Mouse (Mus musculus) thymus, adult 2 months (tissue): Measurements from ENCODE around the gene Cdh13. TPM values are rescaled to one million over a fixed set of nuclear protein-coding genes. Genes with fewer than 3 reads are reported as not detected.
A peak's percentile ranks its signal among the peaks of the same experiment; 100 is the strongest.

Source experiments
- DNase-seq: peaks from one replicate; pipeline ENCODE4 v3.0.0; 2021
- H3K27ac ChIP-seq: fragments of 200-500 bp; 2 replicates; pipeline ENCODE4 v1.5.1; 2012; ENCODE audit warnings: low read length, control low read depth; ENCODE audit not compliant: control insufficient read depth, insufficient read depth
- H3K27me3 ChIP-seq: fragments of 200-500 bp; 2 replicates; pipeline ENCODE4 v1.6.1; 2012; ENCODE audit warnings: mild to moderate bottlenecking, low read length, moderate library complexity, mixed read lengths; ENCODE audit not compliant: control insufficient read depth, insufficient read depth
- H3K36me3 ChIP-seq: fragments of 200-500 bp; 2 replicates; pipeline ENCODE4 v1.6.1; 2012; ENCODE audit warnings: mild to moderate bottlenecking, low read length, moderate library complexity; ENCODE audit not compliant: control insufficient read depth, insufficient read depth
- H3K4me1 ChIP-seq: fragments of 200-500 bp; replicated peaks from 2 replicates; pipeline ENCODE4 v1.6.1; 2012; ENCODE audit warnings: low read length; ENCODE audit not compliant: control insufficient read depth, insufficient read depth
- H3K4me3 ChIP-seq: fragments of 200-500 bp; 2 replicates; pipeline ENCODE4 v1.5.1; 2012; ENCODE audit warnings: mild to moderate bottlenecking, low read length, control low read depth, moderate library complexity; ENCODE audit not compliant: control insufficient read depth, insufficient read depth
- CTCF ChIP-seq: fragments of 200-500 bp; IDR thresholded peaks from 2 replicates; pipeline ENCODE4 v1.5.1; 2012; ENCODE audit warnings: mild to moderate bottlenecking, control low read depth, low read length, moderate library complexity, borderline replicate concordance; ENCODE audit not compliant: control insufficient read depth, poor library complexity, insufficient read depth; ENCODE audit errors: extremely low read depth
- POLR2A ChIP-seq: fragments of 200-500 bp; IDR thresholded peaks from 2 replicates; pipeline ENCODE4 v1.6.1; 2012; ENCODE audit warnings: mild to moderate bottlenecking, low read length, control low read depth, moderate library complexity; ENCODE audit not compliant: control insufficient read depth, poor library complexity, insufficient read depth; ENCODE audit errors: extremely low read depth
- WGBS: fragments of 180-500 bp; shearing (Covaris S2); methylation state at CpG from one replicate; pipeline ENCODE4 v1.1.7; 2018; 5-methylcytosine and 5-hydroxymethylcytosine counted together
- polyA plus RNA-seq: library from polyadenylated mRNA; depleted of rRNA; stranded (reverse); fragments of >200 nt; gene quantifications from 2 replicates; pipeline ENCODE4 v1.2.3, GENCODE M21; 2012

The Cdh13 gene
- polyA plus RNA-seq, 1 experiment: 12.5 TPM

- DNase-seq: no peak
- 91% methylated on average over 5 of the region's 5 CpGs for WGBS
- H3K36me3 ChIP-seq: no peaks in the 10 kb centered on the region
- H3K4me1 ChIP-seq: no peaks in the 10 kb centered on the region
- H3K27me3 ChIP-seq: no peaks in the 10 kb centered on the region
- H3K27ac ChIP-seq: no peak overlapping the region
- no peak overlapping the region for H3K4me3 ChIP-seq
- TF ChIP-seq CTCF (0 out of 2 replicates have a peak, but pooled peaks have one; percentile 30), POLR2A (no peak)
Measured at GRCm38 (mm10) chr8:119300335-119300734, 1016.8 kb downstream of the Cdh13 start.

GRCm38 (mm10) chr8:119304196-119304595, 1020.7 kb downstream of the Cdh13 start:
- 87% methylated on average over 8 of the region's 8 CpGs for WGBS
- no peak for DNase-seq

GRCm38 (mm10) chr8:119311412-119311811, 1027.9 kb downstream of the Cdh13 start:
- TF ChIP-seq CTCF (no peak), POLR2A (no peak)
- H3K27ac ChIP-seq: no peak overlapping the region
- H3K36me3 ChIP-seq: no peaks in the 10 kb centered on the region
- peak; percentile 48 for DNase-seq
- H3K4me3 ChIP-seq: no peak overlapping the region
- no peaks in the 10 kb centered on the region for H3K27me3 ChIP-seq
- no peaks in the 10 kb centered on the region for H3K4me1 ChIP-seq
- 24% methylated on average over 3 of the region's 3 CpGs for WGBS

More at GRCm38 (mm10) chr8:119304196-119304595, 1020.7 kb downstream of the Cdh13 start:
- Histone ChIP-seq H3K27ac (no peak overlapping the region), H3K36me3 (no peaks in the 10 kb centered on the region), H3K4me3 (no peak overlapping the region), H3K4me1 (no peaks in the 10 kb centered on the region), H3K27me3 (no peaks in the 10 kb centered on the region)
- TF ChIP-seq POLR2A: no peak

- Histone ChIP-seq H3K27ac (no peak overlapping the region), H3K4me1 (no peaks in the 10 kb centered on the region), H3K27me3 (no peaks in the 10 kb centered on the region; the same call in 1 of the 2 replicates), H3K36me3 (no peaks in the 10 kb centered on the region), H3K4me3 (no peak overlapping the region)
- DNase-seq: no peak
- WGBS: 47% methylated on average over 6 of the region's 6 CpGs
- no peak for TF ChIP-seq POLR2A
- no peak for TF ChIP-seq CTCF
Measured at GRCm38 (mm10) chr8:119323215-119323614, 1039.7 kb downstream of the Cdh13 start.

GRCm38 (mm10) chr8:119339546-119339945, 1056.0 kb downstream of the Cdh13 start:
- 91% methylated on average over 4 of the region's 4 CpGs for WGBS
- no peaks in the 10 kb centered on the region for H3K36me3 ChIP-seq
- DNase-seq: no peak
- no peak for TF ChIP-seq POLR2A
- no peak for TF ChIP-seq CTCF
- H3K4me1 ChIP-seq: peaks cover 6% of the 10 kb centered on the region
- H3K27ac ChIP-seq: no peak overlapping the region
- H3K4me3 ChIP-seq: no peak overlapping the region
- no peaks in the 10 kb centered on the region for H3K27me3 ChIP-seq

- TF ChIP-seq CTCF (no peak), POLR2A (no peak)
- no peak for DNase-seq
- Histone ChIP-seq H3K4me3 (no peak overlapping the region), H3K27me3 (no peaks in the 10 kb centered on the region), H3K27ac (no peak overlapping the region), H3K36me3 (peaks cover 13% of the 10 kb centered on the region), H3K4me1 (peaks cover 19% of the 10 kb centered on the region)
- WGBS: 95% methylated on average over 3 of the region's 3 CpGs
Measured at GRCm38 (mm10) chr8:119343606-119344005, 1060.1 kb downstream of the Cdh13 start.

GRCm38 (mm10) chr8:119344190-119344856, 1060.8 kb downstream of the Cdh13 start, which contains the start of gene Hsbp1:
Gene Hsbp1, plus strand, starts transcription at chr8:119344488.
- H3K4me3 ChIP-seq: peak within 1 kb of the TSS; percentile 77
- TF ChIP-seq POLR2A (peak; percentile 48), CTCF (peak; percentile 33; the same call in 1 of the 2 replicates)
- no peak within 1 kb of the TSS for H3K27ac ChIP-seq
- peaks cover 19% of the 10 kb centered on the region for H3K4me1 ChIP-seq
- H3K36me3 ChIP-seq: peaks cover 17% of the 10 kb centered on the region
- H3K27me3 ChIP-seq: no peaks in the 10 kb centered on the region
- peak; percentile 99 for DNase-seq
- WGBS: 5% methylated on average over 52 of the region's 52 CpGs
